14 mouse cellular contexts compared by ENCODE assay signal in the genomic region with DNA sequence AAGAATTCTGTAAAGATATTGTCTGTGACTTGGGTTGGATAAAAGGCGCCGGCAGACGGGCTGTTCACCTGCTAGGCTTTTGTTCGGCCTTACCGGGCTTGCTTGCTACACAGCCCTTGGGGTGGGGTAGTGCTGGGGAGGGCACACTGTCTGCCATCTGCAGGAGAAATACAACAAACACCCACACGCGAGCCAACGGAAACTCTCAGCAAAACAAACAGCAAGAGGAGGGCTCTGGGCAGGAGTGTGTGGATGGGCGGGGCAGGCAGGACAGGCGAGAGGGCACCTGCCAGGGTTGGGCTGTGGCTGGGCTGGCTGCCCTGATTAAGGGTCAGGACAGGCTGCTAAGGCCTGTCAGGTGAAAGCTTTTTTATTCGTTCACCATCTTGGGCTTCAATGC. TPM values are rescaled to one million over a fixed set of nuclear protein-coding genes. Genes with fewer than 3 reads are reported as not detected.
DNase-seq lines count a peak whose midpoint lies in the region; ATAC-seq lines count a peak whose summit lies in the region.
"Had no signal": no experiment of that assay in that cellular context is flagged by ENCODE, and none has a peak within 500 bp of the region (broad histone marks: within the 10 kb centered on the region; RNA-seq: fewer than 3 reads in every experiment).

No protein-coding gene starts in this region.

- peaks cover 7% of the 10 kb centered on the region; the same call in 1 of the 2 replicates for H3K4me1 ChIP-seq in midbrain, embryonic 10.5 days

- H3K9me3 ChIP-seq in midbrain, embryonic 10.5 days (replicated peaks): no peaks in the 10 kb centered on the region
- H3K9me3 ChIP-seq: heart, embryonic 10.5 days had no signal

- no peak overlapping the region for H3K27ac ChIP-seq in midbrain, embryonic 10.5 days (replicated peaks)
- H3K27ac ChIP-seq: heart, embryonic 10.5 days; hindbrain, postnatal 0 days; left cerebral cortex, adult 2 months had no signal

- H3K4me3 ChIP-seq in midbrain, embryonic 10.5 days: no peak overlapping the region
- H3K4me3 ChIP-seq: heart, embryonic 10.5 days; left cerebral cortex, adult 2 months had no signal

- ATAC-seq in CD4-positive, CD25-positive, alpha-beta regulatory T cell, adult 4 months: no peak
- peak; percentile 55; the same call in 1 of the 2 replicates for ATAC-seq in megakaryocyte-erythroid progenitor cell, adult 5-6 weeks (replicated peaks; ENCODE audit: low FRiP score, low TSS enrichment, poor library complexity, severe bottlenecking)
- ATAC-seq: forebrain, embryonic 16.5 days; hindbrain, postnatal 0 days had no signal

- 71% methylated on average over 11 of the region's 11 CpGs for WGBS in midbrain, embryonic 10.5 days

- H3K36me3 ChIP-seq in midbrain, embryonic 10.5 days: no peaks in the 10 kb centered on the region
- H3K36me3 ChIP-seq: heart, embryonic 10.5 days had no signal

- DNase-seq in CD4-positive, CD25-positive, alpha-beta regulatory T cell, adult 2 months (ENCODE audit: low read depth, low spot score): peak; percentile 29
- DNase-seq in spleen, adult 18-20 months: peak; percentile 17 to 32
- no peak for DNase-seq in spleen, postnatal 14 days (ENCODE audit: low spot score in 2 of 2)
- DNase-seq in thymus, postnatal 36 days: peak; percentile 56 to 74
- DNase-seq in embryo, embryonic 10 days (ENCODE audit: low spot score): no peak
- DNase-seq in midbrain, embryonic 10.5 days (ENCODE audit: low spot score): no peak

- no peaks in the 10 kb centered on the region for H3K27me3 ChIP-seq in midbrain, embryonic 10.5 days (ENCODE audit: low read depth, poor library complexity, severe bottlenecking)

RNA-seq across cellular contexts. Expression of a gene that starts 2.6 kb away (rescaled TPM):
- under 1 TPM in 1 of 2 experiments, not detected in 1; 0.13 TPM for polyA plus RNA-seq in CD4-positive, CD25-positive, alpha-beta regulatory T cell, adult 4 months (2017; shearing (Covaris generic))
- total RNA-seq in megakaryocyte-erythroid progenitor cell, adult 5-6 weeks (2014; fragmentation: Nextera tagmentation): 0.20 and 0.48 TPM in 2 replicates
- 0.11 TPM in 1 of 2 replicates, not detected in the other for total RNA-seq in megakaryocyte-erythroid progenitor cell, adult 5-6 weeks (2017)
- polyA plus RNA-seq in midbrain, embryonic 10.5 days (2016; fragmentation: Nextera tagmentation; extraction: Ambion mirVana): not detected in 2 replicates
- total RNA-seq: adrenal gland, postnatal 4 days; hindbrain, postnatal 0 days; left cerebral cortex, adult 2 months had no signal
- polyA plus RNA-seq: heart, embryonic 10.5 days; neural tube, embryonic 14.5 days had no signal

RNA-seq across cellular contexts. Expression of a gene that starts 45.6 kb away (rescaled TPM):
- 1 to 10 TPM; 2.1 to 9.5 TPM for polyA plus RNA-seq in CD4-positive, CD25-positive, alpha-beta regulatory T cell, adult 4 months (2017; shearing (Covaris generic))
- total RNA-seq in megakaryocyte-erythroid progenitor cell, adult 5-6 weeks (2014; fragmentation: Nextera tagmentation): 0.92 and 9.3 TPM in 2 replicates
- 0.66 TPM in 1 of 2 replicates, not detected in the other for total RNA-seq in megakaryocyte-erythroid progenitor cell, adult 5-6 weeks (2017)
- polyA plus RNA-seq in midbrain, embryonic 10.5 days (2016; fragmentation: Nextera tagmentation; extraction: Ambion mirVana): 0.05 TPM in 1 of 2 replicates, not detected in the other
- polyA plus RNA-seq: forebrain, embryonic 16.5 days; neural tube, embryonic 14.5 days had no signal

Comparison
In these comparisons a context has a peak if more than half of its experiments do, and no peak if none do; other contexts are left out.
1. DNase-seq: peak in CD4-positive, CD25-positive, alpha-beta regulatory T cell, adult 2 months (single experiment), spleen, adult 18-20 months (2 of 2) and thymus, postnatal 36 days (2 of 2); none in spleen, postnatal 14 days (0 of 2), embryo, embryonic 10 days (single experiment) and midbrain, embryonic 10.5 days (single experiment).